Mouse (Mus musculus) lung, adult 2 months (tissue): ENCODE results near the gene Chd9. TPM values are rescaled to one million over a fixed set of nuclear protein-coding genes. Genes with fewer than 3 reads are reported as not detected.

Source experiments
- DNase-seq: peaks from one replicate; pipeline ENCODE4 v3.0.0; 2022
- H3K4me1 ChIP-seq: fragments of 200-500 bp; 2 replicates; pipeline ENCODE4 v1.6.1; 2011; ENCODE audit warnings: low read length; ENCODE audit not compliant: control insufficient read depth, insufficient read depth
- H3K4me3 ChIP-seq: fragments of 200-500 bp; replicated peaks from 2 replicates; pipeline ENCODE3; 2011; ENCODE audit warnings: low read depth, mild to moderate bottlenecking, control low read depth, low read length; ENCODE audit errors: extremely low read depth
- CTCF ChIP-seq: fragments of 200-500 bp; IDR thresholded peaks from 2 replicates; pipeline ENCODE4 v1.5.1; 2011; ENCODE audit warnings: mild to moderate bottlenecking, low read length, control low read depth; ENCODE audit not compliant: insufficient read depth
- POLR2A ChIP-seq: fragments of 200-500 bp; IDR thresholded peaks from 2 replicates; pipeline ENCODE4 v1.6.1; 2011; ENCODE audit warnings: low read depth, mild to moderate bottlenecking, control low read depth, low read length, borderline replicate concordance; ENCODE audit errors: extremely low read depth
- WGBS: fragments of 180-500 bp; shearing (Covaris S2); methylation state at CpG from one replicate; pipeline ENCODE4 v1.1.7; 2018; 5-methylcytosine and 5-hydroxymethylcytosine counted together
- polyA plus RNA-seq: library from polyadenylated mRNA; depleted of rRNA; stranded (reverse); fragments of >200 nt; gene quantifications from 2 replicates; pipeline ENCODE4 v1.2.3, GENCODE M21; 2012

Gene Chd9
- polyA plus RNA-seq, 1 experiment = 129 TPM

- WGBS = 24% methylated on average over 18 of the region's 18 CpGs
- peak; percentile 66 for DNase-seq
- TF ChIP-seq POLR2A (peak; percentile 12; the same call in 1 of the 2 replicates), CTCF (no peak)
- H3K4me3 ChIP-seq = no peak overlapping the region
- H3K4me1 ChIP-seq = peaks cover 15% of the 10 kb centered on the region
These were observed 41.1 kb downstream of the Chd9 start for GRCm38 (mm10) chr8:90869071-90869919.

GRCm38 (mm10) chr8:90869920-90870777, 42.0 kb downstream of the Chd9 start:
- no peak; the same call in 1 of the 2 replicates for TF ChIP-seq POLR2A
- no peak overlapping the region for H3K4me3 ChIP-seq
- peaks cover 15% of the 10 kb centered on the region for H3K4me1 ChIP-seq
- WGBS = 34% methylated on average over 22 of the region's 22 CpGs
- DNase-seq = no peak

GRCm38 (mm10) chr8:90871375-90872080, 43.4 kb downstream of the Chd9 start:
- peaks cover 17% of the 10 kb centered on the region for H3K4me1 ChIP-seq
- DNase-seq = peak; percentile 36
- TF ChIP-seq POLR2A (no peak), CTCF (no peak)
- 39% methylated on average over 6 of the region's 6 CpGs for WGBS
- no peak overlapping the region for H3K4me3 ChIP-seq

GRCm38 (mm10) chr8:90873051-90873450, 44.9 kb downstream of the Chd9 start:
- DNase-seq = no peak
- peaks cover 24% of the 10 kb centered on the region for H3K4me1 ChIP-seq
- TF ChIP-seq POLR2A (no peak), CTCF (no peak)

GRCm38 (mm10) chr8:90876213-90876721, 48.1 kb downstream of the Chd9 start:
- Histone ChIP-seq H3K4me1 (peaks cover 12% of the 10 kb centered on the region), H3K4me3 (no peak overlapping the region)
- no peak for TF ChIP-seq POLR2A
- no peak for TF ChIP-seq CTCF
- DNase-seq = peak; percentile 57
- WGBS = 13% methylated on average over 12 of the region's 12 CpGs

More at GRCm38 (mm10) chr8:90873051-90873450, 44.9 kb downstream of the Chd9 start:
- 69% methylated on average over 4 of the region's 4 CpGs for WGBS
- no peak overlapping the region for H3K4me3 ChIP-seq

- peak; percentile 86 for DNase-seq
- 2% methylated on average over 24 of the region's 24 CpGs for WGBS
- TF ChIP-seq CTCF (no peak), POLR2A (no peak)
- Histone ChIP-seq H3K4me1 (peaks cover 9% of the 10 kb centered on the region), H3K4me3 (peak overlapping the region; percentile 74)
These were observed 48.7 kb downstream of the Chd9 start for GRCm38 (mm10) chr8:90876722-90877429.

GRCm38 (mm10) chr8:90877430-90877975, 49.4 kb downstream of the Chd9 start:
- Histone ChIP-seq H3K4me1 (peaks cover 9% of the 10 kb centered on the region), H3K4me3 (peak overlapping the region; percentile 74)
- no peak for TF ChIP-seq CTCF
- no peak; the same call in 1 of the 2 replicates for TF ChIP-seq POLR2A
- DNase-seq = no peak
- WGBS = 3% methylated on average over 11 of the region's 11 CpGs

- Histone ChIP-seq H3K4me3 (no peak overlapping the region), H3K4me1 (peaks cover 9% of the 10 kb centered on the region)
- no peak for DNase-seq
- 66% methylated on average over 6 of the region's 6 CpGs for WGBS
- TF ChIP-seq POLR2A = no peak
- TF ChIP-seq CTCF = no peak
These were observed 50.4 kb downstream of the Chd9 start for GRCm38 (mm10) chr8:90878551-90878950.
